Mouse (Mus musculus) hematopoietic stem cell, adult 5-6 weeks (primary cell): Measurements from ENCODE around the gene Cnot4. TPM values are rescaled to one million over a fixed set of nuclear protein-coding genes. Genes with fewer than 3 reads are reported as not detected.
"Not testable (repeated sequence)": the region's sequence is repeated elsewhere in the genome, so short reads cannot be mapped to it uniquely, and the experiment has no call there.

Experiments
- ATAC-seq, 2 experiments: fragments of 125-278 bp in 1 of 2; replicated peaks in 1 of 2; 2 replicates each; pipeline ENCODE4 v1.8.0; 2016 to 2017; ENCODE audit warnings: inconsistent platforms in 2 of 2, mild to moderate bottlenecking in 2 of 2, moderate number of reproducible peaks in 2 of 2, low read depth in 1 of 2, moderate TSS enrichment in 1 of 2; ENCODE audit not compliant: low FRiP score in 2 of 2, poor library complexity in 2 of 2, severe bottlenecking in 2 of 2, insufficient read depth in 1 of 2, low TSS enrichment in 1 of 2
- total RNA-seq: library from RNA; stranded (forward); fragments of 172-1452, 232-1000 nt; gene quantifications from 2 replicates; pipeline ENCODE4 v1.2.3, GENCODE M21; 2017

Cnot4 gene
- 31.8 and 38.9 TPM in 2 replicates for total RNA-seq

DNA sequence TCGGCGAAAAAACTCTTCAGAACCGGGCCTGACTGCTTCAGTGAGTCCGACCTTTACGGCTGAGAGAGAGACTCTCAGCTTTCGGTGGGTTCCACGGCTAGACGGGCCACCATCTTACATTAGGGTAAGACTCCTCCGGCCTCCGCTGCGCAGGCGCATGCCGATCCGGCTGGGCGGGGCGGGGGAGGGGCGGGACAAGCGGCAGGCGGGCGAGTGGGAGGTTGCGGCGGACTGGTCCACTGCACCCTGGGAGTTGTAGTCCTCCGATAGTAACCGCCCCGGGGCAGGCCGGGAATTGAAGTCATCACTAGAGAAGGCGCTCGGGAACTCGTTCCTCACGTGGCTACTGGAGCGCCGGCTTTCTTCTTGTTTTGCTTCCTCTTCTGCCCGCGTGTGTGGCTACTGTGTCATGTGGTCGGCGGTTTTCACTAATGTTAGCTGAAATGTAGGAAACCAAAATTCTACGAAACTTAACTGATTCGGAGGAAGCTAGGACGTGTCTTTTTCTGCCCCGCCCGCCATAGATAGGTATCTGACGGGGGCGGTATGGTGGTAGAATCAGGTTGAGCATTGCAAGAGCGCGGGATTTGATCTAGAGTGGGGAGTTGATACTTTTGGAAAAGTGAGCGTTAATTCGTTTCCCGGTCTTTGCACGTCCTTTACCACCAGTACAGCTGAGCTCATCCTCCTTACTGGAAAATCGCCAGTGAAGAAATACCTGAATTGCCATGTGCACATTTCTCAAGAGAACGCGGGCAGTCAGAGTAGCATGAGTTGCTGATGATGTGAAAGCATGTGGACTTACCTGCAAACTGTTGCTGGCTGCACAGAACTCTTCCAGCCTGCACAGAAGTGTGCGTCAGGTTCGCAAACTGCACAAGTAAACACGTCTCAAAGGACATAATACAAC lies at the start of gene Cnot4:
Cnot4 (minus strand) TSS at position 146 of the 910 bp plus-strand sequence.
- ATAC-seq = peak; percentile 98 to 99

DNA sequence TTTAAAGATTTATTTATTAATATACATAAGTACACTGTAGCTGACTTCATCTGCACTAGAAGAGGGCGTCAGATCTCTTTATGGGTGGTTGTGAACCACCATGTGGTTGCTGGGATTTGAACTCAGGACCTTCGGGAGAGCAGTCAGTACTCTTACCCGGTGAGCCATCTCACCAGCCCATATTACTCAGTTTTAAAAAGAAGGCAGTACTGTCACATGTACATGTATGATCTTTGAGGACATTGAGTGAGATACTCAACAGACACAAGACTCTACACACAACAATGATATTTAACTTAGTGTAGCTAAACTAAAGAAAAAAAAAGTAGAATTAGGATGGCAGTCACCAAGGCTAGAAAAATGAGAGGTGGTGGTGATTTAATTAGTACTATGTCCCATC lies 45.8 kb upstream of the Cnot4 start:
- not testable (repeated sequence) for ATAC-seq

GRCm38 (mm10) chr6:35177650-35178272 lies 44.2 kb upstream of the Cnot4 start:
- ATAC-seq = peak; percentile 17 to 43

- peak; percentile 79 to 93 for ATAC-seq
Measured at GRCm38 (mm10) chr6:35176979-35177649, 43.6 kb upstream of the Cnot4 start, which contains the start of gene Nup205. Gene Nup205 (plus strand): TSS chr6:35177421.

GRCm38 (mm10) chr6:35173181-35173580 lies 39.7 kb upstream of the Cnot4 start:
- ATAC-seq = no peak

DNA sequence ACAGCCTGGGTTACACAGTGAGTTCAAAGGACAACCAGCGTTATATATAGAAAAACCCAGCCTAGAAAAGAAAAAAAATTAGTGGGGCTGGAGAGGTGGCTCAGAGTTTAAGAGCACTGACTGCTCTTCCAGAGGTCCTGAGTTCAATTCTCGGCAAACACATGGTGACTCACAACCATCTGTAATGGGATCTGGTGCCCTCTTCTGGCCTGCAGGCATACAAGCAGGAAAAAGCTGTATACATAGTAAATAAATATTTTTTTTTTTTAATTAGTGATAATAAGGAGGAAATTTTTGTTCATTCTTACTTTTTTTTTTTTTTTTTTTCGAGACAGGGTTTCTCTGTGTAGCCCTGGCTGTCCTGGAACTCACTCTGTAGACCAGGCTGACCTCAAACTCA lies 38.5 kb upstream of the Cnot4 start:
- ATAC-seq = not testable (repeated sequence)

DNA sequence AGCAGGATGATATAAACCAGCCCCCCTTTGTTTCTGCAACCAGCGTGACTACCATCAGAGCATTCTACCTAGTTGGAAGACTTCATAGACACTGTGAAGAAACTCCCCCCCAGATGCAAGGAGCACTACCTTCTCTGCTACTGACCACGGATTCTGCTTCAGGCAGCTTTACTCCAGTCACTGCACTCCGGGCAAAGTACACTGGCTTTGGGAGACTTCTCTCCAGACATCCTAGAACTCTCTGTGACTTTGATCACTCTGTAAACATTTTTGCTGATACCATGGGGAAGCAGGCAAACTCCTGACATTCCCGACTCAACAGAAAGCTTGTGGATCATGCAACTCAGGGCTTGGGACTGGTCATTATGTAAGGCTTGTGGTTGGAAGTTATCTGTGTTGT lies 35.7 kb upstream of the Cnot4 start:
- ATAC-seq = no peak

DNA sequence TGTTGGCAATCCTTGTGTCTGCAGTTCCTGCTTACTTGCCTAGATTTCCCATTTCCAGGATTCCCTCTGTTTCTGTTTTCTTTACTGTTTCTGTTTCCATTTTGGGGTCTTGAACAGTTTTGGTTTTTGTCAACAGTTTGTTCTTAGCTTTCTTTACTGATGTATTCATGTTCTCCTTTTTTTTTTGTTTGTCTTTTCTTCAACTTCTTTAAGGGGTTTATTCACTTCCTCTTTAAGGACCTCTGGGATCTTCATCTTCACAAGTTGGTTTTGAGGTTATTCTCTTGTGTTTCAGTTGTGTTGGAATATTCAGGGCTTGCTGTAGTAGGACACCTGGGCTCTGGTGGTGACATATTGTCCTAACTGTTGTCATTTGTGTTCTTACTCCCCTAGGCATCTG lies 21.0 kb upstream of the Cnot4 start:
- no peak for ATAC-seq

DNA sequence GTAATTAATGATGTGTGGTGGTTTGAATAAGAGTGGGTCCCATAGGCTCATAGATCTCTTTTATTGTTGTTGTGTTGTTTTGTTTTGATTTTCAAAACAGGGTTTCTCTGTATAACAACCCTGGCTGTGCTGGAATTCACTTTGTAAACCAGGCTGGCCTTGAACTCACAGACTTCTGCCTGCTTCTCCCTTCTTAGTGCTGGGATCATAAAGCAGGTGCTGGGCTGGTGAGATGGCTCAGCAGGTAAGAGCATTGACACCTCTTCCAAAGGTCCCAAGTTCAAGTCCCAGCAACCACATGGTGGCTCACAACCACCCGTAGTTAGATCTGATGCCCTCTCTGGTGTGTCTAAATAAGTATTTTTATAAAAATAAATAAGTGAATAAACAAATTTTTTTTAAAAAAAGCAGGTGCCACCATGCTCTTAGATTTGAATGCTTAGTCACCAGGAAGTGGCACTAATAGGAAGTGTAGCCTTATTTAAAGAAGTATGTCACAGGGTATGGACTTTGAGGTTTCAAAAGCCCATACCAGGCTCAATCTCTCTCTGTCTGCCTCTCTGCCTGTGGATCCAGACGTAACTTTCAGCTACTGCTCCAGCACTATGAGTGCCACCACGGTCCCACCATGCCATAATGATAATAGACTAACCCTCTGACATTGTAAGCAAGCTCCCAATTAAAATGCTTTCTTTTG lies 14.3 kb upstream of the Cnot4 start:
- no peak for ATAC-seq

DNA sequence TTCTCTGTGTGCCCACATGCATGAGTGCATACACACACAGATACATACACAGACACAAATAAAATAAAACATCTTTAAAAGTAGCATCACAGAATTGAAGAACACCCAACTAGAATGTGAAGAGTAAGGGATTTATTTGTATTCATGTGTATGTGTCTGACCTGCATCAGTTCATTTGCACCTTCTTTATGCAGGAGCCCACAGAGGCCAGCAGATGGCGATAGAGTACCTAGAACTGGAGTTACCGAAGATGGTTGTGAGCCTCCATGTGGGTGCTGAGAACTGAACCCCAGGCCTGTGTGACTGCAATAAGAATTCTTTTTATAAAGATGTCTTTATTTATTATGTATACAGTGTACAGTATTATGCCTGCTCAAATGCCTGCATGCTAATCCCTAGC lies 12.0 kb upstream of the Cnot4 start:
- no peak for ATAC-seq

DNA sequence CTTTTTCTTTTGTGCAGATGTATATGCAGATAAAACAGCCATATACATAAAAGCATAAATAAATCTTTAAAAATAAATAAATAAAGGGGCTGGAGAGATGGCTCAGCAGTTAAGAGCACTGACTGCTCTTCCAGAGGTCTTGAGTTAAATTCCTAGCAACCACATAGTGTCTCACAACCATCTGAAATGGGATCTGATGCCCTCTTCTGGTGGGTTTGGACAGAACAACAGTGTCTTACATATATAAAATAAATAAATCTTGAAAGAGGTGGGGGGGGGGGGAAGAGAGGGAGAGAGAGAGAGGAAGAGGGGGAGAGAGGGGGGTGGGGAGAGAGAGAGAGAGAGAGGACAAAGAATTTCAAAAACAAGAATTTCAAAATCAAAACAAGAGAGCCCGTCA lies 6.8 kb upstream of the Cnot4 start:
- no peak for ATAC-seq

- ATAC-seq = no peak
Measured at GRCm38 (mm10) chr6:35134844-35135243, 1.3 kb upstream of the Cnot4 start.

GRCm38 (mm10) chr6:35133246-35133578 lies 312 bp downstream of the Cnot4 start:
- peak; percentile 28 to 52; a peak in 3 of 4 replicates for ATAC-seq

- ATAC-seq = no peak
Measured at GRCm38 (mm10) chr6:35132806-35133205, 718 bp downstream of the Cnot4 start.

DNA sequence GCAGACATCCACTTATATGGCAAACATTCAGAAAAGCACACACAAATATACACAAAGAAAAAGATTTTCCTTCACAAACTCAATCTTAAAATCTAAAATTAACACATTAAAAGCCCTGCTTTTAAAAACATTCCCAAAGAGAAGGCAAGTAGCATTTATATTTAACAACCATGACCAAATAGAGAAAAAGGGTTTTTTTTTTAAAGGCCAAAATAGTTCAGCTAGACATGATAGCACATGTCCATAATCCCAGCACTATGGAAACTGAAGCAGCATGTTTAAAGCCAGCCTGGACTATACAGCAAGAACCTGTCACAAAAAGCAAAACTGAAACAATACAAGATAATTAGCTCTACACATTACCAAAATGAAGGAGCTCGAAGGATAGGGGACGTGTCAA lies 11.0 kb downstream of the Cnot4 start:
- ATAC-seq = no peak

GRCm38 (mm10) chr6:35121925-35122324 lies 11.6 kb downstream of the Cnot4 start:
- ATAC-seq = no peak

DNA sequence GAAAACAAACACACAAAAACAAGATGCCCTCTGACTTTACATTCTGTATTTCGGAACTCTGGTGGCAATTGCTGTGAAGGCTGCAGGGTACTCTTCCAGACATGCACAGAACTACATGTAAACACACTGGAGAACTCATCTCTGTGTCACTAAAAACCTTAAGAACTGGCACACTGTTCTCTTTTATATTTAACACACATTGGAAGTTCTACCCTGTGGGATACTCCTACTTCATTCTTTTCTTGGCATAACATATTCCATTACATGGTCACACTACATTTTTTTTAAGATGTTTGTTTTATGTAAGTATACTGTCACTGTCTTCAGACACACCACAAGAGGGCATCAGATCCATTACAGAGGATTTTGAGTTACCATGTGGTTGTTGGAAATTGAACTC lies 31.1 kb downstream of the Cnot4 start:
- ATAC-seq = no peak

- ATAC-seq = no peak; a peak in 1 of 4 replicates
Measured at GRCm38 (mm10) chr6:35084927-35085326, 48.6 kb downstream of the Cnot4 start.
